26 mouse cellular contexts compared by ENCODE assay signal in the genomic region with DNA sequence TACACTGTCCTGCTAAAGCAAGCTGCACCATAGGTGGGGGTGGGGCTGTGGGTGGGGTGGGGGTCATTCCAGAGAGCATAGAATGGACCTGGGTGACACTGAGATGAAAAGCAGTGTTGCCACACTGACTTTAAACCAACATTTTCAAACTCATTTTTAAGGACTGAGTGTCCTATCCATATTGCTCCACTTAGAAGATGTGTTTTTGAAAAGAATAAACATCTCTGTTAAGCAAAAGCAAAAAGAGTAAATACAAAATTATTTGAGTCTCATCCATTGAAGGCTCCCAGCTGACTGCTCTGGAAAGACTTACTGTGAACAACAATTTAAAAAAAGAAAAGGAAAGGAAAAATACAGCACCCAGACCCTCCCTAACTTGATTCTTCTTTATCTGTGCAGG.
DNase-seq lines count a peak whose midpoint lies in the region; ATAC-seq and TF ChIP-seq lines count a peak whose summit lies in the region.
"Had no signal": no experiment of that assay in that cellular context is flagged by ENCODE, and none has a peak within 500 bp of the region (broad histone marks: within the 10 kb centered on the region; RNA-seq: fewer than 3 reads in every experiment).

No protein-coding gene starts in this region.

- H3K9ac ChIP-seq in intestine, embryonic 16.5 days (ENCODE audit: low read depth, low read length) = no peak overlapping the region
- H3K9ac ChIP-seq in intestine, embryonic 15.5 days = no peak overlapping the region
- H3K9ac ChIP-seq in lung, postnatal 0 days (replicated peaks; ENCODE audit: low read depth) = no peak overlapping the region
- no peak overlapping the region for H3K9ac ChIP-seq in stomach, postnatal 0 days (ENCODE audit: low read length)
- H3K9ac ChIP-seq: embryonic facial prominence, embryonic 12.5 days; embryonic facial prominence, embryonic 15.5 days; forebrain, postnatal 0 days; heart, embryonic 13.5 days; hindbrain, embryonic 14.5 days had no signal

- no peak overlapping the region for H3K4me3 ChIP-seq in intestine, embryonic 16.5 days (ENCODE audit: low read length)
- no peak overlapping the region for H3K4me3 ChIP-seq in intestine, embryonic 15.5 days (replicated peaks)
- H3K4me3 ChIP-seq in lung, postnatal 0 days (ENCODE audit: low read depth, low read length) = no peak overlapping the region
- H3K4me3 ChIP-seq in small intestine, adult 2 months (ENCODE audit: low read depth, low read length) = no peak overlapping the region
- H3K4me3 ChIP-seq in stomach, postnatal 0 days (ENCODE audit: low read depth, low read length) = no peak overlapping the region
- H3K4me3 ChIP-seq: embryonic facial prominence, embryonic 12.5 days; embryonic facial prominence, embryonic 15.5 days; gastrocnemius, adult 2 months; heart, embryonic 13.5 days had no signal

- no peaks in the 10 kb centered on the region for H3K4me1 ChIP-seq in intestine, embryonic 16.5 days (ENCODE audit: control insufficient read depth, insufficient read depth, low read length)
- no peaks in the 10 kb centered on the region for H3K4me1 ChIP-seq in intestine, embryonic 15.5 days (replicated peaks)
- H3K4me1 ChIP-seq in lung, postnatal 0 days (ENCODE audit: insufficient read depth, low read depth, low read length) = no peaks in the 10 kb centered on the region
- no peaks in the 10 kb centered on the region for H3K4me1 ChIP-seq in small intestine, adult 2 months (ENCODE audit: control insufficient read depth, insufficient read depth, insufficient read length, low read length)
- no peaks in the 10 kb centered on the region for H3K4me1 ChIP-seq in stomach, postnatal 0 days (replicated peaks; ENCODE audit: control insufficient read depth, insufficient read depth)
- H3K4me1 ChIP-seq: embryonic facial prominence, embryonic 12.5 days; embryonic facial prominence, embryonic 15.5 days; heart, embryonic 13.5 days had no signal

- H3K4me2 ChIP-seq in intestine, embryonic 16.5 days (ENCODE audit: low read depth, low read length) = no peak overlapping the region
- no peak overlapping the region for H3K4me2 ChIP-seq in intestine, embryonic 15.5 days (replicated peaks)
- no peak overlapping the region for H3K4me2 ChIP-seq in lung, postnatal 0 days (replicated peaks; ENCODE audit: low read depth, low read length)
- no peak overlapping the region for H3K4me2 ChIP-seq in stomach, postnatal 0 days (replicated peaks; ENCODE audit: low read depth)
- H3K4me2 ChIP-seq: embryonic facial prominence, embryonic 12.5 days; embryonic facial prominence, embryonic 15.5 days; heart, embryonic 13.5 days; hindbrain, embryonic 14.5 days had no signal

- no peaks in the 10 kb centered on the region for H3K36me3 ChIP-seq in intestine, embryonic 16.5 days (ENCODE audit: control insufficient read depth, insufficient read depth, low read length)
- H3K36me3 ChIP-seq in intestine, embryonic 15.5 days = no peaks in the 10 kb centered on the region
- H3K36me3 ChIP-seq in lung, postnatal 0 days (ENCODE audit: insufficient read depth, low read length) = no peaks in the 10 kb centered on the region
- no peaks in the 10 kb centered on the region for H3K36me3 ChIP-seq in small intestine, adult 2 months (ENCODE audit: control insufficient read depth, insufficient read depth, low read length)
- no peaks in the 10 kb centered on the region for H3K36me3 ChIP-seq in stomach, postnatal 0 days (ENCODE audit: control insufficient read depth, insufficient read depth, low read length)
- H3K36me3 ChIP-seq: embryonic facial prominence, embryonic 12.5 days; embryonic facial prominence, embryonic 15.5 days; G1E; heart, embryonic 13.5 days had no signal

- no peak for TF ChIP-seq CTCF in lung, postnatal 0 days (IDR thresholded peaks at IDR 0.05)
- TF ChIP-seq CTCF in small intestine, adult 2 months (IDR thresholded peaks at IDR 0.05; ENCODE audit: extremely low read depth, insufficient read length, insufficient replicate concordance, low read depth, low read length) = no peak
- no peak for TF ChIP-seq CTCF in stomach, postnatal 0 days (IDR thresholded peaks at IDR 0.05; ENCODE audit: low read depth)

- no peak for TF ChIP-seq POLR2A in small intestine, adult 2 months (IDR thresholded peaks at IDR 0.05; ENCODE audit: low read depth, low read length)

- peak; percentile 78 for DNase-seq in lung, postnatal 0 days (ENCODE audit: low spot score)
- no peak for DNase-seq in lung, postnatal 4 days
- no peak for DNase-seq in stomach, postnatal 0 days (ENCODE audit: low spot score)
- no peak for DNase-seq in kidney, postnatal 10 days
- DNase-seq: adrenal gland, postnatal 10 days; adrenal gland, postnatal 36 days; B cell, adult 2 months; cerebellum, adult 18-20 months; cerebellum, adult 9-11 months; cerebellum, postnatal 25 days; forebrain, postnatal 0 days; gastrocnemius, adult 2 months; gastrocnemius, postnatal 14 days; heart, adult 18-20 months; heart, postnatal 14 days; heart, postnatal 4 days had no signal

- H3K27ac ChIP-seq in intestine, embryonic 16.5 days (ENCODE audit: low read length) = peak overlapping the region; percentile 69
- H3K27ac ChIP-seq in intestine, embryonic 15.5 days = no peak overlapping the region
- peak overlapping the region; percentile 80 for H3K27ac ChIP-seq in lung, postnatal 0 days (ENCODE audit: low read length)
- H3K27ac ChIP-seq in small intestine, adult 2 months (ENCODE audit: insufficient read depth, low read depth, low read length) = peak overlapping the region; percentile 74
- H3K27ac ChIP-seq in stomach, postnatal 0 days (replicated peaks) = peak overlapping the region; percentile 67; the same call in 1 of the 2 replicates
- H3K27ac ChIP-seq: embryonic facial prominence, embryonic 12.5 days; embryonic facial prominence, embryonic 15.5 days; gastrocnemius, adult 2 months; heart, embryonic 13.5 days; hindbrain, embryonic 14.5 days had no signal

- H3K9me3 ChIP-seq in intestine, embryonic 16.5 days (ENCODE audit: control insufficient read depth, low read length) = no peaks in the 10 kb centered on the region
- H3K9me3 ChIP-seq in intestine, embryonic 15.5 days = no peaks in the 10 kb centered on the region
- no peaks in the 10 kb centered on the region for H3K9me3 ChIP-seq in lung, postnatal 0 days (ENCODE audit: low read length)
- H3K9me3 ChIP-seq in stomach, postnatal 0 days (ENCODE audit: control insufficient read depth, low read length) = no peaks in the 10 kb centered on the region
- H3K9me3 ChIP-seq: embryonic facial prominence, embryonic 12.5 days; embryonic facial prominence, embryonic 15.5 days; heart, embryonic 13.5 days had no signal

- no peaks in the 10 kb centered on the region for H3K27me3 ChIP-seq in intestine, embryonic 16.5 days (replicated peaks; ENCODE audit: control insufficient read depth, insufficient read depth, low read length)
- H3K27me3 ChIP-seq in intestine, embryonic 15.5 days (replicated peaks) = no peaks in the 10 kb centered on the region
- no peaks in the 10 kb centered on the region for H3K27me3 ChIP-seq in lung, postnatal 0 days (replicated peaks; ENCODE audit: insufficient read depth, low read length)
- H3K27me3 ChIP-seq in small intestine, adult 2 months (ENCODE audit: control insufficient read depth, insufficient read depth, low read length) = no peaks in the 10 kb centered on the region
- no peaks in the 10 kb centered on the region for H3K27me3 ChIP-seq in stomach, postnatal 0 days (ENCODE audit: control insufficient read depth, insufficient read depth, low read length)
- H3K27me3 ChIP-seq: embryonic facial prominence, embryonic 12.5 days; embryonic facial prominence, embryonic 15.5 days; heart, embryonic 13.5 days; Patski had no signal

- ATAC-seq in intestine, embryonic 16.5 days = no peak
- ATAC-seq in intestine, embryonic 15.5 days = no peak
- peak; percentile 63 for ATAC-seq in lung, postnatal 0 days
- ATAC-seq in stomach, postnatal 0 days (ENCODE audit: low FRiP score, low TSS enrichment) = no peak
- ATAC-seq: forebrain, embryonic 14.5 days; forebrain, postnatal 0 days; Patski had no signal

- peak; percentile 60 for TF ChIP-seq EP300 in lung, postnatal 0 days (IDR thresholded peaks at IDR 0.05)
- TF ChIP-seq EP300 in stomach, postnatal 0 days (optimal IDR thresholded peaks at IDR 0.05) = no peak
